Mouse (Mus musculus): Measurements from ENCODE around the gene Lhfpl2.

Lhfpl2 gene

GRCm38 (mm10) chr13:94057563-94058560 lies at the start of gene Lhfpl2:
Lhfpl2 (plus strand) TSS chr13:94057796.
- DNase-seq = no peak

- DNase-seq = no peak
Observed at GRCm38 (mm10) chr13:94011996-94012575, 45.5 kb upstream of the Lhfpl2 start.

- DNase-seq = no peak
Observed at GRCm38 (mm10) chr13:94013986-94014385, 43.6 kb upstream of the Lhfpl2 start.

- DNase-seq = peak; percentile 8
Observed at GRCm38 (mm10) chr13:94024575-94024974, 33.0 kb upstream of the Lhfpl2 start.

GRCm38 (mm10) chr13:94029147-94029546 lies 28.4 kb upstream of the Lhfpl2 start:
- DNase-seq = no peak

GRCm38 (mm10) chr13:94030551-94030950 lies 27.0 kb upstream of the Lhfpl2 start:
- DNase-seq = no peak

- no peak for DNase-seq
Observed at GRCm38 (mm10) chr13:94037313-94038051, 20.1 kb upstream of the Lhfpl2 start.

- no peak for DNase-seq
Observed at GRCm38 (mm10) chr13:94038052-94038340, 19.6 kb upstream of the Lhfpl2 start.

GRCm38 (mm10) chr13:94050036-94050435 lies 7.6 kb upstream of the Lhfpl2 start:
- no peak for DNase-seq

- no peak for DNase-seq
Observed at GRCm38 (mm10) chr13:94050782-94051181, 6.8 kb upstream of the Lhfpl2 start.

- no peak for DNase-seq
Observed at GRCm38 (mm10) chr13:94057036-94057562, 497 bp upstream of the Lhfpl2 start.

- no peak for DNase-seq
Observed at GRCm38 (mm10) chr13:94058642-94059222, 1.1 kb downstream of the Lhfpl2 start.

- no peak for DNase-seq
Observed at GRCm38 (mm10) chr13:94059373-94059772, 1.8 kb downstream of the Lhfpl2 start.

GRCm38 (mm10) chr13:94059778-94060177 lies 2.2 kb downstream of the Lhfpl2 start:
- no peak for DNase-seq

- no peak for DNase-seq
Observed at GRCm38 (mm10) chr13:94060461-94060860, 2.9 kb downstream of the Lhfpl2 start.

GRCm38 (mm10) chr13:94061256-94061877 lies 3.8 kb downstream of the Lhfpl2 start:
- DNase-seq = no peak

- DNase-seq = no peak
Observed at GRCm38 (mm10) chr13:94062349-94063111, 4.9 kb downstream of the Lhfpl2 start.

GRCm38 (mm10) chr13:94063156-94063555 lies 5.6 kb downstream of the Lhfpl2 start:
- DNase-seq = no peak

GRCm38 (mm10) chr13:94064571-94064970 lies 7.0 kb downstream of the Lhfpl2 start:
- no peak for DNase-seq

- DNase-seq = no peak
Observed at GRCm38 (mm10) chr13:94065276-94066050, 7.9 kb downstream of the Lhfpl2 start.
